Mouse (Mus musculus) midbrain, embryonic 15.5 days (tissue): ENCODE data around the gene Rasgrp1. TPM values are rescaled to one million over a fixed set of nuclear protein-coding genes. Genes with fewer than 3 reads are reported as not detected.

Source experiments
- ATAC-seq: fragments of 200-750 bp; cut with Nextera tagmentation; replicated peaks from 2 replicates; pipeline ENCODE4 v1.8.0; 2017; ENCODE audit warnings: moderate TSS enrichment
- H3K27ac ChIP-seq: fragments of 300-500 bp; sonication (generic); 2 replicates; pipeline ENCODE4 v1.5.1; 2015; ENCODE audit warnings: mild to moderate bottlenecking, inconsistent platforms
- H3K27me3 ChIP-seq: fragments of 300-500 bp; sonication (generic); replicated peaks from 2 replicates; pipeline ENCODE4 v1.6.1; 2015; ENCODE audit warnings: inconsistent platforms
- H3K36me3 ChIP-seq: fragments of 300-500 bp; sonication (generic); replicated peaks from 2 replicates; pipeline ENCODE4 v1.6.1; 2015; ENCODE audit warnings: inconsistent platforms
- H3K4me1 ChIP-seq: fragments of 300-500 bp; sonication (generic); 2 replicates; pipeline ENCODE4 v1.6.1; 2015; ENCODE audit warnings: inconsistent platforms
- H3K4me2 ChIP-seq: fragments of 300-500 bp; sonication (generic); 2 replicates; pipeline ENCODE4 v1.6.1; 2015; ENCODE audit warnings: inconsistent platforms, mild to moderate bottlenecking, moderate library complexity
- H3K4me3 ChIP-seq: fragments of 300-500 bp; sonication (generic); 2 replicates; pipeline ENCODE4 v1.5.1; 2015; ENCODE audit warnings: mild to moderate bottlenecking, inconsistent platforms
- H3K9ac ChIP-seq: fragments of 300-500 bp; sonication (generic); 2 replicates; pipeline ENCODE4 v1.6.1; 2015; ENCODE audit warnings: mild to moderate bottlenecking, inconsistent platforms
- H3K9me3 ChIP-seq: fragments of 300-500 bp; sonication (generic); 2 replicates; pipeline ENCODE4 v1.6.1; 2016; ENCODE audit warnings: inconsistent platforms
- WGBS: fragments of 180-500 bp; shearing (Covaris S2); methylation state at CpG from one replicate; pipeline ENCODE4 v1.1.7; 2015; ENCODE audit warnings: mixed read lengths; 5-methylcytosine and 5-hydroxymethylcytosine counted together
- polyA plus RNA-seq: library from polyadenylated mRNA; unstranded; fragments of >200 nt; fragmentation: Nextera tagmentation; extraction: Ambion mirVana; gene quantifications from 2 replicates; pipeline ENCODE4 v1.2.1, GENCODE M21; 2015

The Rasgrp1 gene
- polyA plus RNA-seq = 2.4 and 2.8 TPM in 2 replicates

- Histone ChIP-seq H3K9me3 (no peaks in the 10 kb centered on the region), H3K36me3 (no peaks in the 10 kb centered on the region), H3K4me2 (peak within 1 kb of the TSS; percentile 97), H3K9ac (peak within 1 kb of the TSS; percentile 47), H3K4me3 (peak within 1 kb of the TSS; percentile 53), H3K4me1 (peaks cover 15% of the 10 kb centered on the region), H3K27me3 (peaks cover 15% of the 10 kb centered on the region), H3K27ac (no peak within 1 kb of the TSS)
- ATAC-seq = peak; percentile 87
- 2% methylated on average over 56 of the region's 56 CpGs for WGBS
These were observed at the start of gene Rasgrp1 for GRCm38 (mm10) chr2:117342547-117343239. Rasgrp1 (minus strand) TSS chr2:117343001.

- Histone ChIP-seq H3K27me3 (no peaks in the 10 kb centered on the region), H3K4me3 (no peak overlapping the region), H3K9me3 (no peaks in the 10 kb centered on the region), H3K4me2 (no peak overlapping the region), H3K9ac (no peak overlapping the region; the same call in 1 of the 2 replicates), H3K27ac (peak overlapping the region; percentile 51), H3K36me3 (no peaks in the 10 kb centered on the region), H3K4me1 (peaks cover 14% of the 10 kb centered on the region)
- WGBS = 60% methylated on average over 17 of the region's 17 CpGs
- ATAC-seq = peak; percentile 83
These were observed 47.4 kb upstream of the Rasgrp1 start for GRCm38 (mm10) chr2:117389925-117390892.

- Histone ChIP-seq H3K4me1 (peaks cover 14% of the 10 kb centered on the region), H3K4me2 (no peak overlapping the region), H3K36me3 (no peaks in the 10 kb centered on the region), H3K4me3 (no peak overlapping the region), H3K27ac (peak overlapping the region; percentile 51), H3K27me3 (no peaks in the 10 kb centered on the region), H3K9me3 (no peaks in the 10 kb centered on the region), H3K9ac (no peak overlapping the region)
- peak; percentile 65 for ATAC-seq
- WGBS = 68% methylated on average over 3 of the region's 3 CpGs
These were observed 46.7 kb upstream of the Rasgrp1 start for GRCm38 (mm10) chr2:117389460-117389859.

- ATAC-seq = no peak
- no peaks in the 10 kb centered on the region for H3K36me3 ChIP-seq
- H3K27ac ChIP-seq = no peak overlapping the region
- H3K9me3 ChIP-seq = no peaks in the 10 kb centered on the region
- peaks cover 14% of the 10 kb centered on the region for H3K4me1 ChIP-seq
- 88% methylated on average over 4 of the region's 4 CpGs for WGBS
- H3K9ac ChIP-seq = no peak overlapping the region
- no peak overlapping the region for H3K4me2 ChIP-seq
- no peak overlapping the region for H3K4me3 ChIP-seq
- H3K27me3 ChIP-seq = no peaks in the 10 kb centered on the region
These were observed 45.3 kb upstream of the Rasgrp1 start for GRCm38 (mm10) chr2:117388121-117388520.

GRCm38 (mm10) chr2:117386981-117387705, 44.3 kb upstream of the Rasgrp1 start:
- H3K9ac ChIP-seq = no peak overlapping the region
- H3K4me2 ChIP-seq = no peak overlapping the region
- H3K4me1 ChIP-seq = peaks cover 14% of the 10 kb centered on the region
- ATAC-seq = no peak
- H3K9me3 ChIP-seq = no peaks in the 10 kb centered on the region
- no peaks in the 10 kb centered on the region for H3K27me3 ChIP-seq
- H3K27ac ChIP-seq = no peak overlapping the region
- no peak overlapping the region for H3K4me3 ChIP-seq
- WGBS = 87% methylated on average over 12 of the region's 12 CpGs
- H3K36me3 ChIP-seq = no peaks in the 10 kb centered on the region

- Histone ChIP-seq H3K9ac (no peak overlapping the region), H3K27me3 (no peaks in the 10 kb centered on the region), H3K27ac (no peak overlapping the region), H3K36me3 (no peaks in the 10 kb centered on the region), H3K4me1 (peaks cover 14% of the 10 kb centered on the region), H3K9me3 (no peaks in the 10 kb centered on the region), H3K4me2 (no peak overlapping the region), H3K4me3 (no peak overlapping the region)
- ATAC-seq = no peak
- 80% methylated on average over 7 of the region's 7 CpGs for WGBS
These were observed 43.3 kb upstream of the Rasgrp1 start for GRCm38 (mm10) chr2:117386036-117386590.

- H3K9ac ChIP-seq = no peak overlapping the region
- 71% methylated on average over 3 of the region's 3 CpGs for WGBS
- H3K4me1 ChIP-seq = no peaks in the 10 kb centered on the region
- H3K9me3 ChIP-seq = no peaks in the 10 kb centered on the region
- no peak for ATAC-seq
- H3K27me3 ChIP-seq = no peaks in the 10 kb centered on the region
- H3K4me2 ChIP-seq = no peak overlapping the region
- H3K36me3 ChIP-seq = no peaks in the 10 kb centered on the region
- no peak overlapping the region for H3K4me3 ChIP-seq
- no peak overlapping the region for H3K27ac ChIP-seq
These were observed 38.5 kb upstream of the Rasgrp1 start for GRCm38 (mm10) chr2:117381314-117381713.

- Histone ChIP-seq H3K9ac (no peak overlapping the region), H3K4me1 (no peaks in the 10 kb centered on the region), H3K9me3 (no peaks in the 10 kb centered on the region), H3K4me3 (no peak overlapping the region), H3K27me3 (no peaks in the 10 kb centered on the region), H3K4me2 (no peak overlapping the region), H3K27ac (no peak overlapping the region), H3K36me3 (no peaks in the 10 kb centered on the region)
- ATAC-seq = no peak
- 79% methylated on average over 2 of the region's 2 CpGs for WGBS
These were observed 31.6 kb upstream of the Rasgrp1 start for GRCm38 (mm10) chr2:117374293-117374830.

- no peaks in the 10 kb centered on the region for H3K27me3 ChIP-seq
- no peaks in the 10 kb centered on the region for H3K4me1 ChIP-seq
- H3K4me3 ChIP-seq = no peak overlapping the region
- H3K9me3 ChIP-seq = no peaks in the 10 kb centered on the region
- ATAC-seq = no peak
- 90% methylated on average over 1 of the region's 1 CpGs for WGBS
- no peaks in the 10 kb centered on the region for H3K36me3 ChIP-seq
- H3K9ac ChIP-seq = no peak overlapping the region
- no peak overlapping the region for H3K4me2 ChIP-seq
- no peak overlapping the region for H3K27ac ChIP-seq
These were observed 28.9 kb upstream of the Rasgrp1 start for GRCm38 (mm10) chr2:117371706-117372105.

- 67% methylated on average over 3 of the region's 3 CpGs for WGBS
- H3K9me3 ChIP-seq = no peaks in the 10 kb centered on the region
- no peaks in the 10 kb centered on the region for H3K36me3 ChIP-seq
- no peak for ATAC-seq
- no peak overlapping the region for H3K4me2 ChIP-seq
- no peak overlapping the region for H3K27ac ChIP-seq
- H3K4me3 ChIP-seq = no peak overlapping the region
- H3K9ac ChIP-seq = no peak overlapping the region
- no peaks in the 10 kb centered on the region for H3K27me3 ChIP-seq
- H3K4me1 ChIP-seq = no peaks in the 10 kb centered on the region
These were observed 23.7 kb upstream of the Rasgrp1 start for GRCm38 (mm10) chr2:117366478-117366877.

- 91% methylated on average over 2 of the region's 2 CpGs for WGBS
- no peak for ATAC-seq
- H3K4me2 ChIP-seq = no peak overlapping the region
These were observed 21.3 kb upstream of the Rasgrp1 start for GRCm38 (mm10) chr2:117364056-117364455.

More at GRCm38 (mm10) chr2:117364056-117364455, 21.3 kb upstream of the Rasgrp1 start:
- Histone ChIP-seq H3K4me3 (no peak overlapping the region), H3K27ac (no peak overlapping the region), H3K9me3 (no peaks in the 10 kb centered on the region), H3K9ac (no peak overlapping the region), H3K4me1 (no peaks in the 10 kb centered on the region), H3K36me3 (no peaks in the 10 kb centered on the region), H3K27me3 (no peaks in the 10 kb centered on the region)
